Mouse (Mus musculus): ENCODE data around the gene Ifitm5. TPM values are rescaled to one million over a fixed set of nuclear protein-coding genes. Genes with fewer than 3 reads are reported as not detected.

Gene Ifitm5
- polyA plus RNA-seq (2014; fragmentation: Nextera tagmentation; extraction: Ambion mirVana), result 0.94 and 2.3 TPM in 2 replicates

DNA sequence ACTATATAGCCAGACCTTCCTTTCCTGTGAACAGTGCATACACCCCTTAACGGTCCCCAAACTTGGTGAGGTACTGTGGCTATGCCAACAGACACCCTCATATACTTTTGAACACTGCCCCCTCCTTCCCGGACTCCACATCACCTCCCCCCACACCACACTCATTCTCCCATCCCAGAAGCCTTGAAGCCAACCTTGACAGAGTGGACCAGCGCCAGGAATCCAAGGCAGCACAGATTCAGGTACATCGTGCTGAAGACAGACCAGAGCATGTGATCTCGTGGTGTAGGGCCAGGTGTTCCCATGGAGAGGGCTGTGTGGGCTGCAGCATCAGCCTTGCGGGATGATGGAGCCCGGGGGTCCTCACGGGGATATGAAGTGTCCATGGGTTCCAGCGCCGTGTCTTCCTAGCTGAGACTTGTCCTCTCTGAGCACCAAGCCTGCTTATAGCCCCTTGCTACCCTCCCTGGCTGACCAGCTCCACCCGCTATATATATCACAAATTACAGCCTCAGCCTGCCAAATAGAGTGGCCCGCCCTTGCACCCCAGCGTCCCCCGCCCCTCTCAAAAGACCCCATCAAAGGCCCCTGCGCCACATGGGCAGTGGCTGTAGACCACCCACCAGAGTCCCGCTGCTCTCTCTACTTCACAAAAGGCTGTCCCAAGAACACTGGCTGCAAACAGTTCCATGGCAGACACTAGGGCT lies at the start of gene Ifitm5:
Gene Ifitm5, minus strand, starts transcription at position 468 of the 707 bp plus-strand sequence.
- H3K27ac ChIP-seq (ENCODE audit: low read depth), result no peak within 1 kb of the TSS
- H3K4me1 ChIP-seq (replicated peaks; ENCODE audit: control insufficient read depth, insufficient read depth, low read length), result peaks cover 40% of the 10 kb centered on the region
- DNase-seq (ENCODE audit: low spot score) (no peak), ATAC-seq (replicated peaks; ENCODE audit: low FRiP score, low TSS enrichment, low read depth) (no peak)
- H3K36me3 ChIP-seq (ENCODE audit: control insufficient read depth, insufficient read depth, low read length), result peaks cover 52% of the 10 kb centered on the region
- no peaks in the 10 kb centered on the region for H3K27me3 ChIP-seq (replicated peaks; ENCODE audit: control insufficient read depth, insufficient read depth, low read length)
- H3K4me3 ChIP-seq (ENCODE audit: low read depth, low read length), result no peak within 1 kb of the TSS
- H3K9me3 ChIP-seq (ENCODE audit: control insufficient read depth, low read length), result no peaks in the 10 kb centered on the region
- H3K4me2 ChIP-seq (ENCODE audit: low read length), result no peak within 1 kb of the TSS
- WGBS, result 77% methylated on average over 16 of the region's 16 CpGs
- no peak within 1 kb of the TSS for H3K9ac ChIP-seq (ENCODE audit: low read length)

DNA sequence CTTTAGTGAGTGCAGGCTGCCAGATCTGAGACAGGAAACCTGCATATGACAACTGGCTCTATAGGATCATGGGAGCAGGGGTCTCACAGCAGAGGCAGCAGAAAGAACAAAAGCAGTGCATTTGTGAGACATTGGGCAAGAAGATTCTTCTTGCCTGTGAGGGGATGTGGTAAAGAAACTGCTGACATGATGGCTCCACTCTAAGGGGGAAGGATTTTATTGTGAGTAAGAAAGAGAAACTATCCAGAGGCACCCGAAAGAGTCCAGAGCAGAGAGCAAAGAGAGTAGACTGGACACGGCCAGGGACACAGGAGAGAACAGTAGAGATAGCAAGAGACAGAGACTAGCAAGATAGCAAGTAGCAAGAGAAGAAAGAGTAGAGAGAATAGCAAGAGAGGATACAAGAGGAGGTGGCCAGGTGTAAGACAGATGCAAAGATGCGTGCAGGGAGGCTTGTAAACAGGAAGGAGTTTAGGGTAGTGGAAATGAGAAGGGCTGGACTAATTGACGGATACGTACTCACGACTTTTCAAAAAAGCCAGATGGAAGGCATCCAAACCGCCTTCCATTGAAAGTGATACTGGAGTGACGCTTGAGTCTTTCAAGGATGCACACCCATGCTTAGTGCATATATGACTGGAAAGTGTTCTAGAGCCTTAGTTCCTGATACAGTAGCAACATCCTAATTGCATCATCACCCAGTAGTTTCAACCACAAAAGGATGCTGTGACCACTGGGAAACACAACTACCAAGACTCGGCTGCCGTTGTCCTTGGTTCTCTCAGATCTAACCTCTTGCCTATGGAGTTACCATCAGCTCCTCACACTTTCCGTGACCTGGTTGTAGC lies 49.0 kb upstream of the Ifitm5 start:
- 88% methylated on average over 11 of the region's 11 CpGs for WGBS
- Histone ChIP-seq H3K9ac (ENCODE audit: low read length) (no peak overlapping the region), H3K9me3 (ENCODE audit: control insufficient read depth, low read length) (no peaks in the 10 kb centered on the region), H3K36me3 (ENCODE audit: control insufficient read depth, insufficient read depth, low read length) (no peaks in the 10 kb centered on the region), H3K27ac (ENCODE audit: low read depth) (no peak overlapping the region), H3K4me3 (ENCODE audit: low read depth, low read length) (no peak overlapping the region), H3K4me1 (replicated peaks; ENCODE audit: control insufficient read depth, insufficient read depth, low read length) (no peaks in the 10 kb centered on the region), H3K27me3 (replicated peaks; ENCODE audit: control insufficient read depth, insufficient read depth, low read length) (no peaks in the 10 kb centered on the region), H3K4me2 (ENCODE audit: low read length) (no peak overlapping the region)
- DNase-seq (ENCODE audit: low spot score) (no peak), ATAC-seq (replicated peaks; ENCODE audit: low FRiP score, low TSS enrichment, low read depth) (no peak)

DNA sequence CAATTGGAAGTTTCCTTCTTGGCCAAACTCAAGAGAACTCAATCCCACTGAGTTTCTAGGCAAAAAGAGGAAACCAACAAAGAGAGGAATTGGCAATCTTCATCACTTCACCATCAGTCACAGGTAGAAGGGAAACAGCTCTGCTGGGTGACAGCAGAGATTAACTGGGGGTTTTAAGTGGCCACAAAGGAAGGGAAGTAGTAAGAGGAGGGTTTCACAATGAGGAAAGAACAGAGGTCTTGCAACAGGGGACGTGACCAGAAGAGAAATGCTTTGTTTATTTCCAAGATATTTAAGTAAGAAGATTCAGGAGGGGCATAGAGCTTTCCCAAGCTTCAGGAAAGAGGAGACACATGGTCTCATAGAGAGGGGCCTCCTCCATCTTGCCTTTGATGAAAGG lies 47.7 kb upstream of the Ifitm5 start:
- H3K9me3 ChIP-seq (ENCODE audit: control insufficient read depth, low read length), result no peaks in the 10 kb centered on the region
- no peak overlapping the region for H3K27ac ChIP-seq (ENCODE audit: low read depth)
- no peaks in the 10 kb centered on the region for H3K4me1 ChIP-seq (replicated peaks; ENCODE audit: control insufficient read depth, insufficient read depth, low read length)
- no peak for ATAC-seq (replicated peaks; ENCODE audit: low FRiP score, low TSS enrichment, low read depth)
- WGBS, result 29% methylated on average over 1 of the region's 1 CpGs
- H3K36me3 ChIP-seq (ENCODE audit: control insufficient read depth, insufficient read depth, low read length), result no peaks in the 10 kb centered on the region
- H3K27me3 ChIP-seq (replicated peaks; ENCODE audit: control insufficient read depth, insufficient read depth, low read length), result no peaks in the 10 kb centered on the region
- H3K4me3 ChIP-seq (ENCODE audit: low read depth, low read length), result no peak overlapping the region
- no peak for DNase-seq (ENCODE audit: low spot score)
- H3K9ac ChIP-seq (ENCODE audit: low read length), result no peak overlapping the region
- H3K4me2 ChIP-seq (ENCODE audit: low read length), result no peak overlapping the region

DNA sequence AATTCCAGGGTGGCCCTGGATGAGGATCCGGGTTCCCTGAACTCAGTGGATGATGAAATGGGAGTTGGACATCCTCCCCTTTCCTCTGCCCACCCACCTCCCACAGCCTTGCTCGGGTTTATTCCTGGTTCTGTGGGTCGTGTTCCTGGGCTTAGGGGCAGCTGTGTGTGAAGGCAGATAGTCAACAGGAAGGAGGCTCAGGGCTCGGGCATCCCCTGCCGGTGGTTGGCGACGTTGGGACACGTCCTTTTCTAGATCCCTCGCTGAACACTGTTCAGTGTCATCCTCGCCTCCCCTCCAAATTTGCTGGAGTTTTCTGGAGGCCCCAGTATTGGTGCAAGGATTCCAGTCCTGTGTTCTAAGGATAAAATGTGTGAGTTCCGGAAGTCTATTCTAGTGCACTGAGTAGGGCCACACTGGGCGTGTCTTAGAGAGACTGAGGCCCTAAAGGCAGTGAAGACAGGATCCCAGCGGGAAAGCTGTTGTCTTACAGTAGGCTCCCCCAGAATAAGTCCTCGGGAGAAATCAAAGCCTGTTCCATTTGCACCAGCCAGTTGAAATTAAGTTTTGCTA lies 41.1 kb upstream of the Ifitm5 start:
- H3K4me1 ChIP-seq (replicated peaks; ENCODE audit: control insufficient read depth, insufficient read depth, low read length), result no peaks in the 10 kb centered on the region
- no peaks in the 10 kb centered on the region for H3K36me3 ChIP-seq (ENCODE audit: control insufficient read depth, insufficient read depth, low read length)
- no peaks in the 10 kb centered on the region for H3K27me3 ChIP-seq (replicated peaks; ENCODE audit: control insufficient read depth, insufficient read depth, low read length)
- WGBS, result 89% methylated on average over 14 of the region's 14 CpGs
- H3K9me3 ChIP-seq (ENCODE audit: control insufficient read depth, low read length), result no peaks in the 10 kb centered on the region
- ATAC-seq (replicated peaks; ENCODE audit: low FRiP score, low TSS enrichment, low read depth) (no peak), DNase-seq (ENCODE audit: low spot score) (no peak)
- no peak overlapping the region for H3K27ac ChIP-seq (ENCODE audit: low read depth)
- H3K9ac ChIP-seq (ENCODE audit: low read length), result no peak overlapping the region
- no peak overlapping the region for H3K4me2 ChIP-seq (ENCODE audit: low read length)
- H3K4me3 ChIP-seq (ENCODE audit: low read depth, low read length), result no peak overlapping the region

DNA sequence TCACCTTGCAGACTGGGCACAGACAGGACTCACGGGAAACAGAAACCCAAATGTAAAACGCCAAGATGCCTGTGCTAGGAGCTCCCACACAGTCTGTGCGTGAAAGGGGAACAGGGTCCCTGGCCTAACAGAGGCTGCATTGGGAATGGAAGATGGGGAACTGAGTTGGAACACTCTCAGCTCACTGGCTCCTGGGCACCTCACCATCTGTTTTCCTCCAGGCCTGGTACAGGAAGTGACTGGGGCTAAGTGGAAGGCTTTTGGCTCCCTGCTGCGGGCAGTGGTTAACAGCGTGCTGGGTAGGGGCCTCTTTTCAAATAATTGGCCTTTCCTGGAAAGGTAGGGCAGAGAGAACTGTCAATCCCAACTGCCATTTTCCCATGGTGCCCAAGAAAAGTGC lies 40.5 kb upstream of the Ifitm5 start:
- DNase-seq (ENCODE audit: low spot score), result no peak
- H3K9ac ChIP-seq (ENCODE audit: low read length), result no peak overlapping the region
- H3K4me2 ChIP-seq (ENCODE audit: low read length), result no peak overlapping the region
- H3K27me3 ChIP-seq (replicated peaks; ENCODE audit: control insufficient read depth, insufficient read depth, low read length), result no peaks in the 10 kb centered on the region
- no peaks in the 10 kb centered on the region for H3K9me3 ChIP-seq (ENCODE audit: control insufficient read depth, low read length)
- 68% methylated on average over 5 of the region's 5 CpGs for WGBS
- no peaks in the 10 kb centered on the region for H3K36me3 ChIP-seq (ENCODE audit: control insufficient read depth, insufficient read depth, low read length)
- no peak overlapping the region for H3K27ac ChIP-seq (ENCODE audit: low read depth)
- H3K4me3 ChIP-seq (ENCODE audit: low read depth, low read length), result no peak overlapping the region
- no peak for ATAC-seq (replicated peaks; ENCODE audit: low FRiP score, low TSS enrichment, low read depth)
- H3K4me1 ChIP-seq (replicated peaks; ENCODE audit: control insufficient read depth, insufficient read depth, low read length), result no peaks in the 10 kb centered on the region

DNA sequence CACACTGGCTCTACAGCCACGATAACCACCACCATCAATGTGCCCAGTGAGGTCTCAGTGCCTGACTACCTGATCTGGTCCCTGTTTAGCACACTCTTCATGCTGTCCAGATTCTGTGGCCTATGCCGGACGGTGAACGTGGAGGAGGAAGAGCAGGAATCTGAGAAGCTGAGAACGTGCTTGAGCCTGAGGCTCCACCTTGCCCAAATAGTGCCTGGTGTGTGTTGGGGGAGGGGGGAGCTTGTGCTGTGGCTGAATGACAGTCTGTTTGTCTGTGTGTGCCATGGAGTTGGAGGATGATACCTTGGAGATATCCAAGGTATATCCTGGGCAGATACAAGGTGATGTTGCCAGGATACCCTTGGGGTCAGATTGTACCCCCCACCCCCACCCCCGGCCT lies 40.1 kb upstream of the Ifitm5 start:
- ATAC-seq (replicated peaks; ENCODE audit: low FRiP score, low TSS enrichment, low read depth), result peak; percentile 19; the same call in 1 of the 2 replicates
- DNase-seq (ENCODE audit: low spot score), result no peak
- no peak overlapping the region for H3K4me2 ChIP-seq (ENCODE audit: low read length)
- H3K36me3 ChIP-seq (ENCODE audit: control insufficient read depth, insufficient read depth, low read length), result no peaks in the 10 kb centered on the region
- H3K27me3 ChIP-seq (replicated peaks; ENCODE audit: control insufficient read depth, insufficient read depth, low read length), result no peaks in the 10 kb centered on the region
- 54% methylated on average over 6 of the region's 6 CpGs for WGBS
- no peak overlapping the region for H3K9ac ChIP-seq (ENCODE audit: low read length)
- no peaks in the 10 kb centered on the region for H3K9me3 ChIP-seq (ENCODE audit: control insufficient read depth, low read length)
- no peak overlapping the region for H3K27ac ChIP-seq (ENCODE audit: low read depth)
- no peaks in the 10 kb centered on the region for H3K4me1 ChIP-seq (replicated peaks; ENCODE audit: control insufficient read depth, insufficient read depth, low read length)
- H3K4me3 ChIP-seq (ENCODE audit: low read depth, low read length), result no peak overlapping the region

DNA sequence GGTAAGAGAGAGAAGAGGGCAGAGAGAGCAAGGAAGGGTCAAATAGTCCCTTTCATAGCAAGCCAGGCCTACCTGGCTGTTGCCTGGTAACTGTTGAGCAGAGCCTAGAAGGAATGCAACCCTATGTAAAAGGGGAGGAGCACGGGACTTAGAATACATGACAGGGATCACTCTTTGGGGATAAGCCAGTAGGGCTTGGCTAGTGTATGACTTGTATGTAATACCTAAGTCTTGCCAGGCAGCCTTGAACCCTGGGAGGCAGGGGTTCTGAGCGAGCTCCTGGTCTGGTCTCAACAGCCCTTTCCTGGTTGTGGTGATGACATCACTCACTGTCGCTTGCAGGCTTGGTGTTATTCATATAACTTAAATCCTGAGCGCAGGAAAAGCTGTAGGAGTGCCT lies 38.9 kb upstream of the Ifitm5 start:
- DNase-seq (ENCODE audit: low spot score) (no peak), ATAC-seq (replicated peaks; ENCODE audit: low FRiP score, low TSS enrichment, low read depth) (no peak)
- H3K4me2 ChIP-seq (ENCODE audit: low read length), result no peak overlapping the region
- no peak overlapping the region for H3K9ac ChIP-seq (ENCODE audit: low read length)
- no peaks in the 10 kb centered on the region for H3K4me1 ChIP-seq (replicated peaks; ENCODE audit: control insufficient read depth, insufficient read depth, low read length)
- no peaks in the 10 kb centered on the region for H3K27me3 ChIP-seq (replicated peaks; ENCODE audit: control insufficient read depth, insufficient read depth, low read length)
- no peaks in the 10 kb centered on the region for H3K36me3 ChIP-seq (ENCODE audit: control insufficient read depth, insufficient read depth, low read length)
- H3K9me3 ChIP-seq (ENCODE audit: control insufficient read depth, low read length), result no peaks in the 10 kb centered on the region
- no peak overlapping the region for H3K4me3 ChIP-seq (ENCODE audit: low read depth, low read length)
- WGBS, result 73% methylated on average over 4 of the region's 4 CpGs
- H3K27ac ChIP-seq (ENCODE audit: low read depth), result no peak overlapping the region

DNA sequence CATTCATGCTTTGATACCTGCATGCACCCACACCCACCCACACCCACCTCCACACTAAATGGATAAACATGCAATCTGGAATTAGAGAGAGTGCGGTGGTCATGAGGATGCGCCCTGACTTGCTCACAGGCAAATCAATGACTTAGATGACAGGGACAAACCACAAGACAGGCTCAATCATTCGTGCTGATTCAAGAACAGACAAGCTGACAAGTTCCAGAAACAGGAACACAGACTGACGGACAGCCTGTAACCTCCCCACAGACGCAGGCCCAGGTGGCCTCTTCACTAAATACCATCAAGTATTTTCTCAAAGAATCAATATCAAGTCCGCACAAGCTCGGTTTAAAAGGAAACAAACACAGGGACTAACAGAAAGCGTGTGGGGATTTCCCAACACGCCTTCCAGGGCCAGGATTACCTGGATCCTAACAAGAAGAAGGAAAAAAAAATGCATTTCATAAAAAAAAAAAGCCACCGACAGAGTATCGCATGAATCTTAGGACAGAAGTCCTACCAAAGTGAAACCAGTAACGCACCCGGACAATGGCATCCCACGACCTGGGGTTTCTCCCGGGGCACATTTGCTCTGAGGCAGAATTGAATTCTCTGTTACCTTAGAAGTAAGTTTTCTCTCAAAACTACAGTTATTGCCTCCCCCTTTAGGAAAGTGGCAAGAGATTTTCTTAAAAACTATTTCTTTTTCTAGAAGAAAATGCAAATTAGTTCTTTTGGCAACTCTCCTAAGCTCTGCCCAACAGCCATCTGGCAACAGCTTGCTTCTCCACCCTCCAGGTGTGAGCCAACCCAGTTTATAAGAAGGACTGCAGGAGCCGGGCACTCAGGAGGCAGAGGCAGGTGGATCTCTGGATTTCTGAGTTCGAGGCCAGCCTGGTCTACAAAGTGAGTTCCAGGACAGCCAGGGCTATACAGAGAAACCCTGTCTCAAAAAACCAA lies 37.4 kb upstream of the Ifitm5 start:
- Histone ChIP-seq H3K27ac (ENCODE audit: low read depth) (no peak overlapping the region), H3K27me3 (replicated peaks; ENCODE audit: control insufficient read depth, insufficient read depth, low read length) (no peaks in the 10 kb centered on the region), H3K4me1 (replicated peaks; ENCODE audit: control insufficient read depth, insufficient read depth, low read length) (no peaks in the 10 kb centered on the region), H3K4me2 (ENCODE audit: low read length) (no peak overlapping the region), H3K9ac (ENCODE audit: low read length) (no peak overlapping the region), H3K4me3 (ENCODE audit: low read depth, low read length) (no peak overlapping the region), H3K9me3 (ENCODE audit: control insufficient read depth, low read length) (no peaks in the 10 kb centered on the region), H3K36me3 (ENCODE audit: control insufficient read depth, insufficient read depth, low read length) (no peaks in the 10 kb centered on the region)
- DNase-seq (ENCODE audit: low spot score) (no peak), ATAC-seq (replicated peaks; ENCODE audit: low FRiP score, low TSS enrichment, low read depth) (no peak)
- WGBS, result 81% methylated on average over 17 of the region's 17 CpGs

Data from intestine, embryonic 14.5 days (tissue).